Mouse (Mus musculus): ENCODE measurements around the gene Zfp598. TPM values are rescaled to one million over a fixed set of nuclear protein-coding genes. Genes with fewer than 3 reads are reported as not detected.

Zfp598 gene
- total and polyA plus RNA-seq, 3 experiments, result 22.1 to 54.0 (median 31.8) TPM

DNA sequence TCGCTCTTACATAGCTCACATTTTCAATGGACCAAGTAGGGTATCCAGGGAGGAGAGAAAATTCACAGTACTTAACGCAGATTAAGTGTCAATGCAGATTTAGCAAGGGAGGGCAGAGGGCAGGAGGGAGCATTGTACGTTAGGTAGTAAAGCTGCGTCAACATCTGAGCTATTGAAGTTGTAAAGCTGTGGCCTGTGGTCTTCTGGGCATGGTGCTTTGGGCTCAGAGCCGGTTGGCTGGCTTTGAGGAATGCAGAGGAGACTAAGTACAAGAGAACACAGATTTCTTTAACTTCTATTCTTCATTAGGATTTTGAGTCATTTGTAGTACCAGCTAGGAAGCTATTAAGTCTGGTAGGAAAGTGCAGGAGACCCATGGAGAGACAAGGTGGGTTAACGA lies 46.1 kb downstream of the Zfp598 start:
- no peak overlapping the region for H3K4me3 ChIP-seq (replicated peaks in 1 of 3; ENCODE audit: low read depth in 2 of 3, low read length in 2 of 3, poor library complexity in 1 of 3)
- H3K36me3 ChIP-seq (replicated peaks in 1 of 2; ENCODE audit: control insufficient read depth in 1 of 2, insufficient read depth in 1 of 2, low read length in 1 of 2), result peaks cover 16 to 39% of the 10 kb centered on the region in 2 experiments
- no peak overlapping the region for H3K9ac ChIP-seq (ENCODE audit: insufficient read depth, low read depth)
- no peak for DNase-seq (ENCODE audit: extremely low read depth)
- in situ Hi-C loops (cut with MboI; ENCODE audit: low pct_ligation_motif_present, low pct_unique_long_range_greater_than_20kb, low sequenced_read_pairs), result no loop called here
- peaks cover 0 to 16% of the 10 kb centered on the region in 2 experiments; a peak in 3 of 4 replicates for H3K4me1 ChIP-seq (ENCODE audit: control insufficient read depth in 1 of 2, insufficient read depth in 2 of 2)
- dilution Hi-C loops (cut with MboI; ENCODE audit: extremely low pct_ligation_motif_present, extremely low pct_unique_long_range_greater_than_20kb, low sequenced_read_pairs), result no loop called here
- H3K27me3 ChIP-seq (replicated peaks), result no peaks in the 10 kb centered on the region
- peaks cover 18% of the 10 kb centered on the region for H3K79me2 ChIP-seq (replicated peaks; ENCODE audit: control insufficient read depth, extremely low read depth, insufficient read depth, poor library complexity, severe bottlenecking)
- H3K27ac ChIP-seq (ENCODE audit: insufficient read depth, low read depth), result no peak overlapping the region
- H3K4me2 ChIP-seq (ENCODE audit: insufficient read depth, low read depth, poor library complexity, severe bottlenecking), result no peak overlapping the region
- TF ChIP-seq CTCF (conservative IDR thresholded peaks at IDR 0.05 in 1 of 2, IDR thresholded peaks at IDR 0.05 in 1 of 2; ENCODE audit: low read depth in 2 of 2, low read length in 2 of 2) (no peak), ETS1 (conservative IDR thresholded peaks at IDR 0.05; ENCODE audit: low read depth, low read length) (no peak), POLR2A (IDR thresholded peaks at IDR 0.05; ENCODE audit: low read depth, low read length) (no peak), JUND (conservative IDR thresholded peaks at IDR 0.05; ENCODE audit: low read depth, low read length) (no peak), JUN (IDR thresholded peaks at IDR 0.05; ENCODE audit: insufficient read depth, low read depth, low read length) (no peak), NELFE (IDR thresholded peaks at IDR 0.05; ENCODE audit: low read depth, low read length) (no peak), IRF4 (IDR thresholded peaks at IDR 0.05; ENCODE audit: low read depth, low read length) (no peak), TCF12 (IDR thresholded peaks at IDR 0.05; ENCODE audit: low read depth, low read length) (no peak), EP300 (IDR thresholded peaks at IDR 0.05; ENCODE audit: low read length) (no peak), ELF1 (IDR thresholded peaks at IDR 0.05; ENCODE audit: low read depth, low read length) (no peak)
- H3K9me3 ChIP-seq (replicated peaks; ENCODE audit: low read length), result no peaks in the 10 kb centered on the region

DNA sequence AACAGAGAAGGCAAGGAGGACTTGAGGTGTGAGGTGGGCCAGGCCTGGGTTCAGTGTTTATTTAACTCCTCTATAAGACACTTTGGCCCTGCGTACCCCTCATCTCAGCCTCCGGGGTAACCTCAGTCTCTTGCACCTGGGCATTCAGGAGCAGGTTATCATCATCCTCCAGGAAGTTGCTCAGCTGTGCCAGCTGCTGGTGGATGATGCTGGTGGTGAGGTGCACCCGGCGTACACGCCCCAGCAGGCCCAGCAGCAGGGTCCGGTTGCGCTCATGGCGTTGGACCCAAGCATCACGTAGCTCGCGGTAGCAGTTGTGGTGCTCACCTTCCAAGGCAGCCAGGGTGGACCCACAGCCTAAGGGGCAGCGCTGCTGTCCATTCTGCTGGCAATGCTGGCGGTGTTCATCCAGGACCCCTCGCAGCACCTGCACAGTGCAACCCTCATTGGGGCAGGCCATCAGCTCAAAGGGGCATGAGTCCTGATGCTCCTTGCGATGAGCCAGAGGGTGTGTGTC lies 46.7 kb downstream of the Zfp598 start:
- Histone ChIP-seq H3K79me2 (replicated peaks; ENCODE audit: control insufficient read depth, extremely low read depth, insufficient read depth, poor library complexity, severe bottlenecking) (peaks cover 23% of the 10 kb centered on the region), H3K36me3 (replicated peaks in 1 of 2; ENCODE audit: control insufficient read depth in 1 of 2, insufficient read depth in 1 of 2, low read length in 1 of 2) (peaks cover 22 to 44% of the 10 kb centered on the region in 2 experiments), H3K27me3 (replicated peaks) (no peaks in the 10 kb centered on the region), H3K9me3 (replicated peaks; ENCODE audit: low read length) (no peaks in the 10 kb centered on the region), H3K9ac (ENCODE audit: insufficient read depth, low read depth) (no peak overlapping the region), H3K4me1 (ENCODE audit: control insufficient read depth in 1 of 2, insufficient read depth in 2 of 2) (peaks cover 0 to 16% of the 10 kb centered on the region in 2 experiments; a peak in 3 of 4 replicates), H3K4me3 (replicated peaks in 1 of 3; ENCODE audit: low read depth in 2 of 3, low read length in 2 of 3, poor library complexity in 1 of 3) (no peak overlapping the region), H3K4me2 (ENCODE audit: insufficient read depth, low read depth, poor library complexity, severe bottlenecking) (no peak overlapping the region), H3K27ac (ENCODE audit: insufficient read depth, low read depth) (no peak overlapping the region)
- in situ Hi-C loops (cut with MboI; ENCODE audit: low pct_ligation_motif_present, low pct_unique_long_range_greater_than_20kb, low sequenced_read_pairs), result no loop called here
- DNase-seq (ENCODE audit: extremely low read depth), result no peak
- dilution Hi-C loops (cut with MboI; ENCODE audit: extremely low pct_ligation_motif_present, extremely low pct_unique_long_range_greater_than_20kb, low sequenced_read_pairs), result no loop called here
- no peak for TF ChIP-seq UBTF (IDR thresholded peaks at IDR 0.05; ENCODE audit: low read depth, low read length)
- TF ChIP-seq MXI1 (IDR thresholded peaks at IDR 0.05; ENCODE audit: low read depth, low read length), result no peak
- TF ChIP-seq MYC (IDR thresholded peaks at IDR 0.05; ENCODE audit: low read depth, low read length), result no peak
- TF ChIP-seq TBP (conservative IDR thresholded peaks at IDR 0.05; ENCODE audit: low read depth, low read length), result no peak
- no peak for TF ChIP-seq ZKSCAN1 (IDR thresholded peaks at IDR 0.05; ENCODE audit: borderline replicate concordance, low read depth, low read length)
- TF ChIP-seq HCFC1 (IDR thresholded peaks at IDR 0.05; ENCODE audit: low read depth, low read length), result no peak
- no peak; the same call in 1 of the 2 replicates for TF ChIP-seq POLR2A (IDR thresholded peaks at IDR 0.05; ENCODE audit: low read depth, low read length)
- TF ChIP-seq TCF12 (IDR thresholded peaks at IDR 0.05; ENCODE audit: low read depth, low read length), result no peak
- no peak for TF ChIP-seq EP300 (IDR thresholded peaks at IDR 0.05; ENCODE audit: low read length)
- TF ChIP-seq RCOR1 (conservative IDR thresholded peaks at IDR 0.05; ENCODE audit: low read depth, low read length), result no peak

Data from CH12.LX (cell line).